Mouse (Mus musculus) C2C12 (cell line): Measurements from ENCODE around the gene Caskin2.

Experiments used
- CTCF ChIP-seq: IDR thresholded peaks from one replicate; pipeline ENCODE4 v1.5.1; 2011; ENCODE audit not compliant: control insufficient read depth, insufficient read depth, insufficient read length
- MAX ChIP-seq: IDR thresholded peaks from one replicate; pipeline ENCODE4 v1.6.1; 2011; ENCODE audit warnings: mild to moderate bottlenecking, control low read depth
- MYOD1 ChIP-seq: IDR thresholded peaks from one replicate; pipeline ENCODE4 v1.6.1; 2011; ENCODE audit warnings: low read depth; ENCODE audit not compliant: control insufficient read depth, insufficient read length
- MYOG ChIP-seq: IDR thresholded peaks from one replicate; pipeline ENCODE4 v1.6.1; 2011; ENCODE audit not compliant: control insufficient read depth, insufficient read length; ENCODE audit errors: extremely low read depth
- USF1 ChIP-seq: IDR thresholded peaks from one replicate; pipeline ENCODE4 v1.6.1; 2011; ENCODE audit warnings: low read depth, mild to moderate bottlenecking, control low read depth, moderate library complexity

- TF ChIP-seq USF1: no peak
- TF ChIP-seq CTCF: no peak
- TF ChIP-seq MYOD1: no peak
- TF ChIP-seq MYOG: no peak
- TF ChIP-seq MAX: no peak
Measured at GRCm38 (mm10) chr11:115819915-115820623, 6.6 kb upstream of the Caskin2 start.
